Mouse (Mus musculus) hindbrain, postnatal 0 days (tissue): ENCODE measurements around the gene Tenm4. TPM values are rescaled to one million over a fixed set of nuclear protein-coding genes. Genes with fewer than 3 reads are reported as not detected.

Source experiments
- ATAC-seq: fragments of 200-750 bp; cut with Nextera tagmentation; 2 replicates; pipeline ENCODE4 v1.8.0; 2017; ENCODE audit warnings: mild to moderate bottlenecking, moderate TSS enrichment, moderate library complexity
- DNase-seq: peaks from one replicate; pipeline ENCODE4 v3.0.0-alpha.2; 2015; ENCODE audit warnings: low spot score
- H3K27ac ChIP-seq: fragments of 300-500 bp; sonication (generic); 2 replicates; pipeline ENCODE4 v1.5.1; 2014; ENCODE audit warnings: mild to moderate bottlenecking
- H3K27me3 ChIP-seq: fragments of 300-500 bp; sonication (generic); 2 replicates; pipeline ENCODE4 v1.6.1; 2014; ENCODE audit warnings: low read length, mixed read lengths; ENCODE audit not compliant: insufficient read depth
- H3K36me3 ChIP-seq: fragments of 300-500 bp; sonication (generic); 2 replicates; pipeline ENCODE4 v1.6.1; 2014; ENCODE audit warnings: low read length, mixed read lengths; ENCODE audit not compliant: insufficient read depth
- H3K4me1 ChIP-seq: fragments of 300-500 bp; sonication (generic); 2 replicates; pipeline ENCODE4 v1.6.1; 2014; ENCODE audit warnings: antibody characterized with exemption, low read length, mixed read lengths; ENCODE audit not compliant: insufficient read depth
- H3K4me2 ChIP-seq: fragments of 300-500 bp; sonication (generic); 2 replicates; pipeline ENCODE4 v1.6.1; 2014; ENCODE audit warnings: low read depth, mild to moderate bottlenecking, low read length, moderate library complexity, mixed read lengths
- H3K4me3 ChIP-seq: fragments of 300-500 bp; sonication (generic); 2 replicates; pipeline ENCODE4 v1.5.1; 2014; ENCODE audit warnings: low read length
- H3K9ac ChIP-seq: fragments of 300-500 bp; sonication (generic); replicated peaks from 2 replicates; pipeline ENCODE4 v1.6.1; 2014; ENCODE audit warnings: mild to moderate bottlenecking, low read length, moderate library complexity, mixed read lengths
- H3K9me3 ChIP-seq: fragments of 300-500 bp; sonication (generic); 2 replicates; pipeline ENCODE4 v1.6.1; 2016; ENCODE audit warnings: low read length, mixed read lengths
- CTCF ChIP-seq: IDR thresholded peaks from 2 replicates; pipeline ENCODE4 v1.5.1; 2016; ENCODE audit warnings: antibody characterized with exemption, control low read depth, low read depth
- WGBS: fragments of 180-500 bp; shearing (Covaris S2); extraction: QIAGEN DNeasy Blood & Tissue Kit; methylation state at CpG from one replicate; pipeline ENCODE4 v1.1.7; 2014; 5-methylcytosine and 5-hydroxymethylcytosine counted together
- polyA plus RNA-seq: library from polyadenylated mRNA; unstranded; fragments of >200 nt; fragmentation: Nextera tagmentation; extraction: Ambion mirVana; gene quantifications from 2 replicates; pipeline ENCODE4 v1.2.1, GENCODE M21; 2015
- total RNA-seq: library from RNA; depleted of rRNA; stranded (reverse); fragments of >200 nt; gene quantifications from 2 replicates; pipeline ENCODE4 v1.2.3, GENCODE M21; 2014

Tenm4 gene
- total and polyA plus RNA-seq, 2 experiments from 2014 or later: 24.1 to 49.7 TPM

GRCm38 (mm10) chr7:96230720-96231241 lies 59.7 kb downstream of the Tenm4 start:
- no peaks in the 10 kb centered on the region for H3K27me3 ChIP-seq
- no peaks in the 10 kb centered on the region for H3K9me3 ChIP-seq
- H3K4me2 ChIP-seq: no peak overlapping the region
- no peaks in the 10 kb centered on the region; the same call in 1 of the 2 replicates for H3K4me1 ChIP-seq
- no peak for ATAC-seq
- H3K9ac ChIP-seq: no peak overlapping the region
- DNase-seq: no peak
- no peak overlapping the region for H3K27ac ChIP-seq
- H3K4me3 ChIP-seq: no peak overlapping the region
- H3K36me3 ChIP-seq: no peaks in the 10 kb centered on the region
- 60% methylated on average over 9 of the region's 9 CpGs for WGBS
- TF ChIP-seq CTCF: no peak

GRCm38 (mm10) chr7:96235847-96236246 lies 64.8 kb downstream of the Tenm4 start:
- TF ChIP-seq CTCF: no peak
- no peak for ATAC-seq

GRCm38 (mm10) chr7:96240661-96241060 lies 69.6 kb downstream of the Tenm4 start:
- TF ChIP-seq CTCF: no peak
- no peaks in the 10 kb centered on the region for H3K36me3 ChIP-seq
- H3K4me2 ChIP-seq: no peak overlapping the region
- no peak for ATAC-seq
- DNase-seq: peak; percentile 29
- 56% methylated on average over 2 of the region's 2 CpGs for WGBS
- no peak overlapping the region for H3K9ac ChIP-seq
- H3K4me3 ChIP-seq: no peak overlapping the region
- H3K4me1 ChIP-seq: peaks cover 7% of the 10 kb centered on the region; the same call in 1 of the 2 replicates
- no peak overlapping the region for H3K27ac ChIP-seq
- H3K9me3 ChIP-seq: no peaks in the 10 kb centered on the region
- no peaks in the 10 kb centered on the region for H3K27me3 ChIP-seq

More at GRCm38 (mm10) chr7:96235847-96236246, 64.8 kb downstream of the Tenm4 start:
- Histone ChIP-seq H3K9ac (no peak overlapping the region), H3K27me3 (no peaks in the 10 kb centered on the region), H3K27ac (no peak overlapping the region), H3K4me1 (no peaks in the 10 kb centered on the region), H3K4me3 (no peak overlapping the region), H3K36me3 (no peaks in the 10 kb centered on the region), H3K9me3 (no peaks in the 10 kb centered on the region), H3K4me2 (no peak overlapping the region)
- WGBS: 84% methylated on average over 6 of the region's 6 CpGs
- DNase-seq: no peak

- H3K36me3 ChIP-seq: no peaks in the 10 kb centered on the region
- ATAC-seq (no peak), DNase-seq (peak; percentile 34)
- H3K4me2 ChIP-seq: no peak overlapping the region
- no peaks in the 10 kb centered on the region for H3K27me3 ChIP-seq
- H3K27ac ChIP-seq: no peak overlapping the region
- H3K9me3 ChIP-seq: no peaks in the 10 kb centered on the region
- H3K9ac ChIP-seq: no peak overlapping the region
- WGBS: 53% methylated on average over 4 of the region's 4 CpGs
- peaks cover 7% of the 10 kb centered on the region; the same call in 1 of the 2 replicates for H3K4me1 ChIP-seq
- H3K4me3 ChIP-seq: no peak overlapping the region
- TF ChIP-seq CTCF: no peak
Observed at GRCm38 (mm10) chr7:96242328-96243185, 71.5 kb downstream of the Tenm4 start.

- WGBS: 83% methylated on average over 1 of the region's 1 CpGs
- no peaks in the 10 kb centered on the region for H3K9me3 ChIP-seq
- ATAC-seq: no peak
- H3K4me1 ChIP-seq: peaks cover 7% of the 10 kb centered on the region; the same call in 1 of the 2 replicates
- TF ChIP-seq CTCF: no peak
- H3K27ac ChIP-seq: no peak overlapping the region
- no peak overlapping the region for H3K4me3 ChIP-seq
- no peak overlapping the region for H3K4me2 ChIP-seq
- H3K36me3 ChIP-seq: no peaks in the 10 kb centered on the region
- H3K9ac ChIP-seq: no peak overlapping the region
- H3K27me3 ChIP-seq: no peaks in the 10 kb centered on the region
- DNase-seq: no peak
Observed at GRCm38 (mm10) chr7:96244796-96245195, 73.8 kb downstream of the Tenm4 start.

GRCm38 (mm10) chr7:96259630-96260029 lies 88.6 kb downstream of the Tenm4 start:
- WGBS: 66% methylated on average over 6 of the region's 6 CpGs
- Histone ChIP-seq H3K36me3 (no peaks in the 10 kb centered on the region), H3K27me3 (no peaks in the 10 kb centered on the region), H3K9ac (no peak overlapping the region), H3K27ac (no peak overlapping the region), H3K9me3 (no peaks in the 10 kb centered on the region), H3K4me3 (no peak overlapping the region), H3K4me1 (no peaks in the 10 kb centered on the region), H3K4me2 (no peak overlapping the region)
- TF ChIP-seq CTCF: no peak
- no peak for ATAC-seq
- peak; percentile 25 for DNase-seq

- Histone ChIP-seq H3K9me3 (no peaks in the 10 kb centered on the region), H3K9ac (no peak overlapping the region), H3K4me2 (no peak overlapping the region), H3K27ac (no peak overlapping the region), H3K4me1 (no peaks in the 10 kb centered on the region), H3K4me3 (no peak overlapping the region), H3K27me3 (no peaks in the 10 kb centered on the region), H3K36me3 (no peaks in the 10 kb centered on the region)
- DNase-seq (no peak), ATAC-seq (no peak)
- TF ChIP-seq CTCF: no peak
Observed at GRCm38 (mm10) chr7:96262182-96262581, 91.1 kb downstream of the Tenm4 start.
